Mouse (Mus musculus) hindbrain, postnatal 0 days (tissue): ENCODE results near the gene Pax2. TPM values are rescaled to one million over a fixed set of nuclear protein-coding genes. Genes with fewer than 3 reads are reported as not detected.
A peak's percentile ranks its signal among the peaks of the same experiment; 100 is the strongest.

Source experiments
- ATAC-seq: fragments of 200-750 bp; cut with Nextera tagmentation; 2 replicates; pipeline ENCODE4 v1.8.0; 2017; ENCODE audit warnings: mild to moderate bottlenecking, moderate TSS enrichment, moderate library complexity
- DNase-seq: peaks from one replicate; pipeline ENCODE4 v3.0.0-alpha.2; 2015; ENCODE audit warnings: low spot score
- H3K27ac ChIP-seq: fragments of 300-500 bp; sonication (generic); 2 replicates; pipeline ENCODE4 v1.5.1; 2014; ENCODE audit warnings: mild to moderate bottlenecking
- H3K27me3 ChIP-seq: fragments of 300-500 bp; sonication (generic); 2 replicates; pipeline ENCODE4 v1.6.1; 2014; ENCODE audit warnings: low read length, mixed read lengths; ENCODE audit not compliant: insufficient read depth
- H3K36me3 ChIP-seq: fragments of 300-500 bp; sonication (generic); 2 replicates; pipeline ENCODE4 v1.6.1; 2014; ENCODE audit warnings: low read length, mixed read lengths; ENCODE audit not compliant: insufficient read depth
- H3K4me1 ChIP-seq: fragments of 300-500 bp; sonication (generic); 2 replicates; pipeline ENCODE4 v1.6.1; 2014; ENCODE audit warnings: antibody characterized with exemption, low read length, mixed read lengths; ENCODE audit not compliant: insufficient read depth
- H3K4me2 ChIP-seq: fragments of 300-500 bp; sonication (generic); 2 replicates; pipeline ENCODE4 v1.6.1; 2014; ENCODE audit warnings: low read depth, mild to moderate bottlenecking, low read length, moderate library complexity, mixed read lengths
- H3K4me3 ChIP-seq: fragments of 300-500 bp; sonication (generic); 2 replicates; pipeline ENCODE4 v1.5.1; 2014; ENCODE audit warnings: low read length
- H3K9ac ChIP-seq: fragments of 300-500 bp; sonication (generic); replicated peaks from 2 replicates; pipeline ENCODE4 v1.6.1; 2014; ENCODE audit warnings: mild to moderate bottlenecking, low read length, moderate library complexity, mixed read lengths
- H3K9me3 ChIP-seq: fragments of 300-500 bp; sonication (generic); 2 replicates; pipeline ENCODE4 v1.6.1; 2016; ENCODE audit warnings: low read length, mixed read lengths
- CTCF ChIP-seq: IDR thresholded peaks from 2 replicates; pipeline ENCODE4 v1.5.1; 2016; ENCODE audit warnings: antibody characterized with exemption, control low read depth, low read depth
- WGBS: fragments of 180-500 bp; shearing (Covaris S2); extraction: QIAGEN DNeasy Blood & Tissue Kit; methylation state at CpG from one replicate; pipeline ENCODE4 v1.1.7; 2014; 5-methylcytosine and 5-hydroxymethylcytosine counted together
- polyA plus RNA-seq: library from polyadenylated mRNA; unstranded; fragments of >200 nt; fragmentation: Nextera tagmentation; extraction: Ambion mirVana; gene quantifications from 2 replicates; pipeline ENCODE4 v1.2.1, GENCODE M21; 2015
- total RNA-seq: library from RNA; depleted of rRNA; stranded (reverse); fragments of >200 nt; gene quantifications from 2 replicates; pipeline ENCODE4 v1.2.3, GENCODE M21; 2014

The Pax2 gene
- total and polyA plus RNA-seq, 2 experiments from 2014 or later: 8.1 to 11.2 TPM

GRCm38 (mm10) chr19:44723611-44724440 is 32.0 kb upstream of the Pax2 start:
- TF ChIP-seq CTCF: no peak
- peaks cover 46% of the 10 kb centered on the region for H3K27me3 ChIP-seq
- DNase-seq: peak; percentile 50
- peak overlapping the region; percentile 53 for H3K4me2 ChIP-seq
- ATAC-seq: no peak
- no peaks in the 10 kb centered on the region for H3K36me3 ChIP-seq
- WGBS: 3% methylated on average over 35 of the region's 36 CpGs
- H3K9me3 ChIP-seq: no peaks in the 10 kb centered on the region
- H3K9ac ChIP-seq: 0 out of 2 replicates have a peak overlapping the region, but pooled peaks have one; percentile 21
- H3K4me3 ChIP-seq: peak overlapping the region; percentile 23
- peaks cover 8% of the 10 kb centered on the region; the same call in 1 of the 2 replicates for H3K4me1 ChIP-seq
- no peak overlapping the region for H3K27ac ChIP-seq

GRCm38 (mm10) chr19:44725951-44726791 is 29.7 kb upstream of the Pax2 start:
- WGBS: under 1% methylated on average over 49 of the region's 55 CpGs
- Histone ChIP-seq H3K27ac (peak overlapping the region; percentile 46; the same call in 1 of the 2 replicates), H3K9me3 (no peaks in the 10 kb centered on the region), H3K4me1 (no peaks in the 10 kb centered on the region), H3K4me3 (peak overlapping the region; percentile 37), H3K36me3 (no peaks in the 10 kb centered on the region), H3K4me2 (peak overlapping the region; percentile 62), H3K9ac (peak overlapping the region; percentile 65), H3K27me3 (peaks cover 46% of the 10 kb centered on the region; the same call in 1 of the 2 replicates)
- peak; percentile 67 for DNase-seq
- no peak for TF ChIP-seq CTCF
- ATAC-seq: peak; percentile 78

DNA sequence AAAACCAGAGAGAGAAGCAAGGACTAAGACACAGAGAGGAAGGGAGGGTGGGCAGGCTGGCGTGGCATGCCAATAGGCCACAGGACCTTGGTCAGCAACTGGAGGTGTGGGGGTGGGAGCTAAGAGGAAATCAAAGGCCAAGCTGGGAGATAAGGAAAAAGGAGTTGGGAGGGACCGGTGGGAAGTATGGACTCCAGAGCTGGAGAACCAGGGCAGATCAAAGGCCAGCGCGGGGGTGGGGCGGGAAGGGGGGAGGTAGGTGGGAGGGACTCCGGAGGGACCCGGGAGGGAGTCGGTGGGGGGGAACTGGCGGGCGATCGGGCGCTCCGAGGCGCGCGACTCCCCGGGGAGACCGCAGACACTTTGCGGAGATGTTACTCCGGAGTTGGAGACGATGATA is 21.7 kb upstream of the Pax2 start:
- no peak for TF ChIP-seq CTCF
- Histone ChIP-seq H3K4me3 (peak overlapping the region; percentile 27), H3K9ac (0 out of 2 replicates have a peak overlapping the region, but pooled peaks have one; percentile 25), H3K9me3 (no peaks in the 10 kb centered on the region), H3K36me3 (no peaks in the 10 kb centered on the region), H3K4me2 (peak overlapping the region; percentile 53), H3K4me1 (peaks cover 6% of the 10 kb centered on the region; the same call in 1 of the 2 replicates), H3K27me3 (peaks cover 81% of the 10 kb centered on the region), H3K27ac (no peak overlapping the region)
- ATAC-seq (no peak), DNase-seq (no peak)
- under 1% methylated on average over 21 of the region's 21 CpGs for WGBS

GRCm38 (mm10) chr19:44734682-44735081 is 21.2 kb upstream of the Pax2 start:
- H3K27ac ChIP-seq: no peak overlapping the region
- H3K27me3 ChIP-seq: peaks cover 84% of the 10 kb centered on the region
- ATAC-seq: no peak; the same call in 1 of the 2 replicates
- H3K4me2 ChIP-seq: peak overlapping the region; percentile 53
- DNase-seq: no peak
- peaks cover 6% of the 10 kb centered on the region; the same call in 1 of the 2 replicates for H3K4me1 ChIP-seq
- no peak for TF ChIP-seq CTCF
- WGBS: under 1% methylated on average over 33 of the region's 33 CpGs
- H3K36me3 ChIP-seq: no peaks in the 10 kb centered on the region
- H3K9ac ChIP-seq: 0 out of 2 replicates have a peak overlapping the region, but pooled peaks have one; percentile 25
- no peaks in the 10 kb centered on the region for H3K9me3 ChIP-seq
- peak overlapping the region; percentile 27 for H3K4me3 ChIP-seq

GRCm38 (mm10) chr19:44740300-44740699 is 15.5 kb upstream of the Pax2 start:
- Histone ChIP-seq H3K4me3 (no peak overlapping the region), H3K27ac (no peak overlapping the region)
- WGBS: 3% methylated on average over 16 of the region's 16 CpGs

DNA sequence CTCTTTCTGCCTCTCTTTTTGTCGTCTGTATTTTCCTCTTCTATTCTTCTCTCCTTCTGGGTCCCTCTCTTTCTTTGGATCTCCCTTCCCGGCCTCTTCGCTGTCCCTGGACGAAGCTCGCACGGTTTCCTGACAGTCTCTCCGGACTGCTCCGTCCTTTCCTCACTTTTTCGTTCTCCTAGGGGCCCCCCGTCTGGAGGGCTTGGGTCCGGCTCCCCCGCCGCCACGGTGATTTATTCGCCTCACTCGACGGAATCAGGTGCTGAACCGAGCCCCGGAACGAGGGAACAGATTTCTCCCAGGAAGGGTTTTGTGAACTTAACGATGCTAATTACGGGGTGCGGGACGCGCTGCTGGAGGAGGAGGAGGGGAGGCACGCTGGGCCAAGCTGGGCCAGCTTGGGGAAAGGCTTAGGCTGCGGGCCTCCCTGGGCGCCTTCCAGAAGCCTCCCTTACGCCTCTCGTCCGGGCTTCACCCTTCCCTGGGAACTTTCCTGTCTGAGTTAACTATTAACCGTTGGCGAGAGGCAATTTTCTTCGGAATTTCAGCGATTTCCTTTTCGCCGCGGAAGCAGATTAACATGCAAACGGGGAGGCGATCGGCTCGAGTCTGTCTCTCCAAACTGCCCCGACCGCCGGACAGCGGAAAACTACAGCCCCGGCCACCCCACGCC is 14.6 kb upstream of the Pax2 start:
- no peak for TF ChIP-seq CTCF
- H3K36me3 ChIP-seq: no peaks in the 10 kb centered on the region
- H3K9ac ChIP-seq: no peak overlapping the region
- 2% methylated on average over 48 of the region's 48 CpGs for WGBS
- no peaks in the 10 kb centered on the region for H3K4me1 ChIP-seq
- peak overlapping the region; percentile 33 for H3K4me2 ChIP-seq
- ATAC-seq: no peak
- no peaks in the 10 kb centered on the region for H3K9me3 ChIP-seq
- peak overlapping the region; percentile 23 for H3K4me3 ChIP-seq
- DNase-seq: no peak
- H3K27ac ChIP-seq: no peak overlapping the region
- peaks cover 84% of the 10 kb centered on the region for H3K27me3 ChIP-seq

More at GRCm38 (mm10) chr19:44740300-44740699, 15.5 kb upstream of the Pax2 start:
- Histone ChIP-seq H3K9ac (no peak overlapping the region), H3K4me2 (no peak overlapping the region), H3K9me3 (no peaks in the 10 kb centered on the region), H3K4me1 (no peaks in the 10 kb centered on the region), H3K27me3 (peaks cover 84% of the 10 kb centered on the region), H3K36me3 (no peaks in the 10 kb centered on the region)
- DNase-seq (peak; percentile 24), ATAC-seq (no peak)
- peak; percentile 30; the same call in 1 of the 2 replicates for TF ChIP-seq CTCF
